Mouse (Mus musculus) adrenal gland, postnatal 36 days (tissue): Measurements from ENCODE around the gene Tmem41a. TPM values are rescaled to one million over a fixed set of nuclear protein-coding genes. Genes with fewer than 3 reads are reported as not detected.

Source experiments
- DNase-seq, 2 experiments: peaks; one replicate each; pipeline ENCODE4 v3.0.0; 2021; ENCODE audit warnings: mixed read lengths in 1 of 2
- total RNA-seq, 2 experiments: library from RNA; stranded (reverse); gene quantifications; 2 replicates each; pipeline ENCODE4 v1.2.3; 2021

The Tmem41a gene
- total RNA-seq, 2 experiments from 2014 or later: 17.3 to 19.9 TPM

DNA sequence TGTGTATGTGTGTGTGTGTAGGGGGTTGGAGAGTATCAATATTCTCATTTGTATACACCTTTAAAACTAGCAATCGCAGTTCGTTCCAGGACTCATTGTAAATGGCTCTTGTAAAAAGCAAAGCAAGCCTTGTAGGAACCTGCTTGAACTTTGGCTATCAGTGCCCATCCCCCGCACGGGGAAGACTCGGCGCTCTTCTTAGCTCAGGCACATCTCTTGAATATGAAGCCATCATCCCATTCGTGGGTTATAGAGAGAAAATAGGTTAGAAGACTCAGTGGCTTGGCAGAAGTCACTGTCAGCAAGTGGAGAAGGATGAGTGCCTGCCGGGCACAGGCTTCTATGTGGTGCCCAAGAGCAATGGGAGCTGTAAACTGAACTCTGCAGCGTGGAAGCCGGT, 42.7 kb downstream of the Tmem41a start:
- no peak for DNase-seq

DNA sequence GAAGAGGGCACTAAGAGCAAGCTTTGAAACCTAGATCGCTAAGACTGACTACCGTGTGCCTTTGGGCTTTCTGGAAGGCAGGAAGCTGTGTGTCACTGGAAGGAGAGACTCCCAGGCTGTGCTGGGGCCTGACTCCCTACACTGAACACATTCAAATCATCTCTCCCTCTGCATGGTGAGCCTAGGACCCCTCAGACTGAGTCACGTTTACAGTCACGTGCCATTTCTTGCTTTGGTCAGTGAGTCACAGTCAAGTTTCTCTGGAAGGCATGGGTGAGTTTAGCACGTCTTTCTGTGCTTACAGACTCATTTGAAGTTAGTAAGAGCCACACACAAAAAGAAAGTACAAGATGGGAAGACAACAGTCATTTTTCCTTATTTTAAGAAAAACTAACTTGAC, 46.1 kb downstream of the Tmem41a start:
- DNase-seq: no peak

DNA sequence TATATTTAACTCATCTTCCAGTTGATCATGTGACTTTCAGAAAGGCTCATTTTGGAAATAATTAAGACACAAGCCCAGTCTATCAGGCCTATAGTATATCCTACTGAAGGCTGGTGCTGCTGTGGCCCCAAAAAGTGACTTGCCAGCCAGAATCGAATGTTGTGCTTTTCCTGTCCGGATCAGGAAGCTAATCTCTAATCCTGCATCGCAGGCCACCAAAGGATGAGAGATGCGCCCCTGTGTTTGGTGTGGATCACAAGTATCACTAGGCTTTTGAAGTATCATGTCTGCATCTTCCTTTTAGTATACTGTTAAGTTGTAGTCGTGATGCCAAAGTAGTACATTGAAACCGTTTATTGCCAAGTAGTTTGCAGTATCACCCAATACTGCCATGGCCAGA, 53.5 kb downstream of the Tmem41a start:
- DNase-seq: no peak

DNA sequence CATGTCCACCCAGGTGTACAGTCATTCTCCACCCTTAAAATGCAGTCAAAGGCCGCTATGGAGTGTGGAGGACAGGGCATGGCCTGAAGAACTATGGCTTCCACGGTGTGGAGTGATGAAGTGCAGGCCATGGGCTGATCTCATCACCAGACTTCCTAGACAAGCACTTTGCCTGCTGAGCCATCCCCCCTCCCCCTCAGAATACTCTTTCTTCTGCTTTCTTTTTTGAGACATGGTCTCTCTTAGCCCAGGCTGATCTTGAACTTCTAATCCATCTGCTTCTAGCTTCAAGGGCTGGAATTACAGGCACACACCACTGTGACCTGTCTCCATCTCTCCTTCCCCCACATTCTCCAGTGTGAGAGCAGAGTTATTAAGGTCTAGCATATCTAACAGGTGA, 59.8 kb downstream of the Tmem41a start:
- no peak for DNase-seq

Other genes starting within 250 kb of the Tmem41a start
- 10 to 100 TPM; 35.8 to 59.4 TPM for gene Ehhadh, start 159.7 kb downstream of the Tmem41a start, total RNA-seq
- gene Map3k13, start 153.2 kb downstream of the Tmem41a start, total RNA-seq: 1 to 10 TPM in 1 of 2 experiments, under 1 TPM in 1; 0.82 to 1.1 TPM
- gene Liph, start 48.1 kb upstream of the Tmem41a start, total RNA-seq: under 1 TPM in 1 of 2 experiments, not detected in 1; 0.23 TPM
- 10 to 100 TPM; 43.1 to 53.5 TPM for gene Senp2, start 61.9 kb upstream of the Tmem41a start, total RNA-seq
- gene Igf2bp2, start 215.7 kb upstream of the Tmem41a start, total RNA-seq: 10 to 100 TPM in 1 of 2 experiments, 1 to 10 TPM in 1; 7.3 to 10.9 TPM